Mouse (Mus musculus): ENCODE measurements at regions not wholly inside any gene's neighbourhood (a gene's known extent, or its start where the extent isn't known, plus 50 kb on each side); places are given as distances from the start of the nearest gene placed in this dataset.

GRCm38 (mm10) chr9:17158481-17159366 lies 657.6 kb upstream of the Fat3 start:
- Histone ChIP-seq H3K27ac (ENCODE audit: low read depth, low read length) (no peak overlapping the region), H3K27me3 (replicated peaks; ENCODE audit: control insufficient read depth, insufficient read depth, low read length) (no peaks in the 10 kb centered on the region), H3K4me2 (replicated peaks; ENCODE audit: low read depth) (no peak overlapping the region), H3K4me1 (replicated peaks; ENCODE audit: control insufficient read depth, insufficient read depth, low read length) (no peaks in the 10 kb centered on the region), H3K9me3 (ENCODE audit: control insufficient read depth) (no peaks in the 10 kb centered on the region), H3K9ac (ENCODE audit: low read depth, low read length) (no peak overlapping the region), H3K36me3 (ENCODE audit: control insufficient read depth, insufficient read depth) (no peaks in the 10 kb centered on the region), H3K4me3 (ENCODE audit: low read depth, low read length) (no peak overlapping the region)
- 72% methylated on average over 5 of the region's 5 CpGs for WGBS
- TF ChIP-seq CTCF (IDR thresholded peaks at IDR 0.05; ENCODE audit: low read depth): no peak
- no peak for ATAC-seq

- ATAC-seq: no peak
- H3K9me3 ChIP-seq (ENCODE audit: control insufficient read depth): no peaks in the 10 kb centered on the region
- 69% methylated on average over 1 of the region's 1 CpGs for WGBS
- no peaks in the 10 kb centered on the region for H3K4me1 ChIP-seq (replicated peaks; ENCODE audit: control insufficient read depth, insufficient read depth, low read length)
- no peak overlapping the region for H3K4me2 ChIP-seq (replicated peaks; ENCODE audit: low read depth)
- no peak for TF ChIP-seq CTCF (IDR thresholded peaks at IDR 0.05; ENCODE audit: low read depth)
- H3K36me3 ChIP-seq (ENCODE audit: control insufficient read depth, insufficient read depth): no peaks in the 10 kb centered on the region
- H3K9ac ChIP-seq (ENCODE audit: low read depth, low read length): no peak overlapping the region
- H3K27ac ChIP-seq (ENCODE audit: low read depth, low read length): no peak overlapping the region
- no peaks in the 10 kb centered on the region for H3K27me3 ChIP-seq (replicated peaks; ENCODE audit: control insufficient read depth, insufficient read depth, low read length)
- no peak overlapping the region for H3K4me3 ChIP-seq (ENCODE audit: low read depth, low read length)
These were observed 651.3 kb upstream of the Fat3 start for GRCm38 (mm10) chr9:17152369-17152768.

- whole genome bisulfite sequencing: 53% methylated on average over 2 of the region's 2 CpGs
These were observed 648.3 kb upstream of the Fat3 start for GRCm38 (mm10) chr9:17149424-17149823.

More at GRCm38 (mm10) chr9:17149424-17149823, 648.3 kb upstream of the Fat3 start:
- Histone ChIP-seq H3K9ac (ENCODE audit: low read depth, low read length) (no peak overlapping the region), H3K9me3 (ENCODE audit: control insufficient read depth) (no peaks in the 10 kb centered on the region), H3K4me3 (ENCODE audit: low read depth, low read length) (no peak overlapping the region), H3K4me2 (replicated peaks; ENCODE audit: low read depth) (no peak overlapping the region), H3K4me1 (replicated peaks; ENCODE audit: control insufficient read depth, insufficient read depth, low read length) (no peaks in the 10 kb centered on the region), H3K36me3 (ENCODE audit: control insufficient read depth, insufficient read depth) (no peaks in the 10 kb centered on the region), H3K27ac (ENCODE audit: low read depth, low read length) (no peak overlapping the region), H3K27me3 (replicated peaks; ENCODE audit: control insufficient read depth, insufficient read depth, low read length) (no peaks in the 10 kb centered on the region)
- ATAC-seq: no peak
- TF ChIP-seq CTCF (IDR thresholded peaks at IDR 0.05; ENCODE audit: low read depth): no peak

Measured in intestine, postnatal 0 days (tissue).